Mouse (Mus musculus) Patski (cell line): ENCODE results near the gene Tmem121. TPM values are rescaled to one million over a fixed set of nuclear protein-coding genes. Genes with fewer than 3 reads are reported as not detected.

Source experiments
- ATAC-seq: fragments of 100-300 bp; one replicate; pipeline ENCODE4 v1.8.0; 2021
- CTCF ChIA-PET: fragments of 350-600 bp; sonication (Branson Sonifier 250); formaldehyde crosslinking; loops from one replicate; lab custom pipeline; 2022; ENCODE audit warnings: inconsistent platforms; lab: Charles Lee
- POLR2A ChIA-PET: fragments of 350-600 bp; sonication (Branson Sonifier 250); formaldehyde crosslinking; loops from one replicate; lab custom pipeline; 2022; ENCODE audit warnings: antibody characterized with exemption, inconsistent platforms; lab: Charles Lee
- DNase-seq: peaks from one replicate; pipeline ENCODE4 v3.0.0-alpha.2; 2011; ENCODE audit warnings: low read depth, low spot score
- H3K27me3 ChIP-seq: fragments of 371-371 bp; one replicate; pipeline ENCODE4 v1.5.1; 2021
- CTCF ChIP-seq: fragments of 100-300 bp; IDR thresholded peaks from one replicate; pipeline ENCODE4 v1.5.1; 2021
- in situ Hi-C: fragments of 300-500 bp; cut with MboI; formaldehyde crosslinking; loops from 3 replicates; pipeline ENCODE4 v1.11.1; 2018; ENCODE audit warnings: low pct_unique_long_range_greater_than_20kb, mixed read lengths
- polyA plus RNA-seq: library from polyadenylated mRNA; unstranded; gene quantifications from one replicate; pipeline ENCODE4 v1.2.3, GENCODE M21; 2021

Tmem121 gene
- polyA plus RNA-seq, 1 experiment from 2014 or later, result 12.3 TPM

- in situ Hi-C loops, result no loop called here
- ATAC-seq (no peak), DNase-seq (no peak)
- H3K27me3 ChIP-seq, result no peaks in the 10 kb centered on the region
- TF ChIP-seq CTCF, result no peak
- CTCF ChIA-PET, result interaction anchor here (0.9 to 2.0 kb wide), 3 partner anchors 9 to 22 kb away, joined by 3 to 5 read pairs (median 4); no protein-coding TSS in a partner anchor
- POLR2A ChIA-PET, result interaction anchor here (1.3 kb wide), 1 partner anchor 14 kb away, joined by 4 read pairs; the partner anchor contains the start of gene Tedc1
These were observed 44.2 kb upstream of the Tmem121 start for GRCm38 (mm10) chr12:113141531-113141973.

- POLR2A ChIA-PET, result no interaction called here
- DNase-seq (no peak), ATAC-seq (peak; percentile 33)
- CTCF ChIA-PET, result interaction anchor here (1.0 to 2.0 kb wide), 2 partner anchors 9 to 13 kb away, joined by 3 to 5 read pairs; no protein-coding TSS in a partner anchor
- in situ Hi-C loops, result no loop called here
- H3K27me3 ChIP-seq, result no peaks in the 10 kb centered on the region
- TF ChIP-seq CTCF, result no peak
These were observed 43.4 kb upstream of the Tmem121 start for GRCm38 (mm10) chr12:113142021-113142975.

- in situ Hi-C loops, result no loop called here
- ATAC-seq, result no peak
- ChIA-PET POLR2A (no interaction called here), CTCF (no interaction called here)
- no peaks in the 10 kb centered on the region for H3K27me3 ChIP-seq
- no peak for DNase-seq
- TF ChIP-seq CTCF, result no peak
These were observed 42.6 kb upstream of the Tmem121 start for GRCm38 (mm10) chr12:113143164-113143563.

- ChIA-PET CTCF (interaction anchor here (0.9 to 2.8 kb wide), 6 partner anchors 10 to 152 kb away, joined by 3 to 19 read pairs (median 3); partner anchors contain the start of genes Brf1 and Tedc1), POLR2A (no interaction called here)
- no peaks in the 10 kb centered on the region for H3K27me3 ChIP-seq
- no peak for DNase-seq
- no peak for ATAC-seq
- TF ChIP-seq CTCF, result no peak
- in situ Hi-C loops, result no loop called here
These were observed 41.6 kb upstream of the Tmem121 start for GRCm38 (mm10) chr12:113144001-113144756.

- no peak for DNase-seq
- ChIA-PET POLR2A (no interaction called here), CTCF (interaction anchor here (0.9 to 2.8 kb wide), 6 partner anchors 11 to 153 kb away, joined by 3 to 19 read pairs (median 3); partner anchors contain the start of genes Brf1 and Tedc1)
- ATAC-seq, result no peak
- H3K27me3 ChIP-seq, result no peaks in the 10 kb centered on the region
- TF ChIP-seq CTCF, result no peak
- in situ Hi-C loops, result no loop called here
These were observed 40.8 kb upstream of the Tmem121 start for GRCm38 (mm10) chr12:113144886-113145285.

- no peak for ATAC-seq
- DNase-seq, result no peak
These were observed 40.1 kb upstream of the Tmem121 start for GRCm38 (mm10) chr12:113145591-113145990.

GRCm38 (mm10) chr12:113146112-113147057 is 39.3 kb upstream of the Tmem121 start, which contains the start of gene Crip1:
Crip1 (plus strand) TSS chr12:113146316.
- no peak for TF ChIP-seq CTCF
- no peak for DNase-seq
- no peaks in the 10 kb centered on the region for H3K27me3 ChIP-seq
- in situ Hi-C loops, result no loop called here
- CTCF ChIA-PET, result interaction anchor here (1.5 to 2.8 kb wide), 2 partner anchors 10 to 18 kb away, joined by 3 to 19 read pairs; partner anchors contain the start of gene Tedc1
- POLR2A ChIA-PET, result no interaction called here
- no peak for ATAC-seq

More at GRCm38 (mm10) chr12:113145591-113145990, 40.1 kb upstream of the Tmem121 start:
- no peak for TF ChIP-seq CTCF
- ChIA-PET POLR2A (no interaction called here), CTCF (interaction anchor here (1.3 to 2.8 kb wide), 4 partner anchors 11 to 60 kb away, joined by 3 to 19 read pairs (median 4); partner anchors contain the start of gene Tedc1)
- H3K27me3 ChIP-seq, result no peaks in the 10 kb centered on the region
- in situ Hi-C loops, result no loop called here

GRCm38 (mm10) chr12:113147481-113147880 is 38.2 kb upstream of the Tmem121 start:
- in situ Hi-C loops, result no loop called here
- DNase-seq (no peak), ATAC-seq (no peak)
- no peak for TF ChIP-seq CTCF
- ChIA-PET POLR2A (no interaction called here), CTCF (no interaction called here)
- H3K27me3 ChIP-seq, result no peaks in the 10 kb centered on the region

GRCm38 (mm10) chr12:113148381-113149035 is 37.2 kb upstream of the Tmem121 start:
- no peak for TF ChIP-seq CTCF
- ChIA-PET CTCF (no interaction called here), POLR2A (no interaction called here)
- ATAC-seq (no peak), DNase-seq (no peak)
- H3K27me3 ChIP-seq, result no peaks in the 10 kb centered on the region
- in situ Hi-C loops, result no loop called here
